Mouse (Mus musculus): ENCODE data around the gene Cyp26b1. TPM values are rescaled to one million over a fixed set of nuclear protein-coding genes. Genes with fewer than 3 reads are reported as not detected.

The Cyp26b1 gene
- polyA plus RNA-seq, 2 experiments from 2014 or later, result 0.63 to 1.2 TPM

- no peak for ATAC-seq
Observed at GRCm38 (mm10) chr6:84561171-84561570, 32.5 kb downstream of the Cyp26b1 start.

GRCm38 (mm10) chr6:84549852-84550437 lies 43.8 kb downstream of the Cyp26b1 start:
- no peak for ATAC-seq

- no peak for ATAC-seq
Observed at GRCm38 (mm10) chr6:84545428-84545827, 48.3 kb downstream of the Cyp26b1 start.

- no peak for ATAC-seq
Observed at GRCm38 (mm10) chr6:84544359-84544758, 49.3 kb downstream of the Cyp26b1 start.

- ATAC-seq, result no peak
Observed at GRCm38 (mm10) chr6:84543516-84543915, 50.2 kb downstream of the Cyp26b1 start.

- ATAC-seq, result no peak
Observed at GRCm38 (mm10) chr6:84539924-84540323, 53.8 kb downstream of the Cyp26b1 start.

GRCm38 (mm10) chr6:84538681-84539080 lies 55.0 kb downstream of the Cyp26b1 start:
- no peak for ATAC-seq

- ATAC-seq, result no peak
Observed at GRCm38 (mm10) chr6:84537611-84538197, 56.0 kb downstream of the Cyp26b1 start.

- ATAC-seq, result no peak
Observed at GRCm38 (mm10) chr6:84534944-84535343, 58.8 kb downstream of the Cyp26b1 start.

- ATAC-seq, result no peak
Observed at GRCm38 (mm10) chr6:84529912-84530311, 63.8 kb downstream of the Cyp26b1 start.

GRCm38 (mm10) chr6:84524901-84525601 lies 68.7 kb downstream of the Cyp26b1 start:
- ATAC-seq, result no peak

All from CD4-positive, CD25-positive, alpha-beta regulatory T cell, adult 4 months (primary cell).